Mouse (Mus musculus): ENCODE measurements around the gene Ngfr. TPM values are rescaled to one million over a fixed set of nuclear protein-coding genes. Genes with fewer than 3 reads are reported as not detected.

Gene Ngfr
- polyA plus RNA-seq, 3 experiments from 2014 or later = not detected

- no peak for ATAC-seq
Measured at GRCm38 (mm10) chr11:95563849-95564248, 23.7 kb downstream of the Ngfr start.

GRCm38 (mm10) chr11:95560773-95561172 is 26.8 kb downstream of the Ngfr start:
- no peak for ATAC-seq

- no peak for ATAC-seq
Measured at GRCm38 (mm10) chr11:95559761-95560160, 27.8 kb downstream of the Ngfr start.

- no peak for ATAC-seq
Measured at GRCm38 (mm10) chr11:95557719-95558118, 29.8 kb downstream of the Ngfr start.

GRCm38 (mm10) chr11:95557032-95557431 is 30.5 kb downstream of the Ngfr start:
- ATAC-seq = no peak

GRCm38 (mm10) chr11:95555279-95555678 is 32.3 kb downstream of the Ngfr start:
- ATAC-seq = no peak

- ATAC-seq = no peak
Measured at GRCm38 (mm10) chr11:95550301-95551021, 37.1 kb downstream of the Ngfr start.

- ATAC-seq = no peak
Measured at GRCm38 (mm10) chr11:95546021-95546782, 41.3 kb downstream of the Ngfr start.

GRCm38 (mm10) chr11:95544546-95545327 is 42.8 kb downstream of the Ngfr start:
- no peak for ATAC-seq

GRCm38 (mm10) chr11:95540637-95541385 is 46.7 kb downstream of the Ngfr start:
- no peak for ATAC-seq

- ATAC-seq = no peak
Measured at GRCm38 (mm10) chr11:95538378-95539104, 49.0 kb downstream of the Ngfr start.

GRCm38 (mm10) chr11:95533484-95534160 is 53.9 kb downstream of the Ngfr start:
- ATAC-seq = no peak

- ATAC-seq = no peak
Measured at GRCm38 (mm10) chr11:95532353-95533072, 55.0 kb downstream of the Ngfr start.

GRCm38 (mm10) chr11:95528231-95528630 is 59.3 kb downstream of the Ngfr start:
- ATAC-seq = no peak

- no peak for ATAC-seq
Measured at GRCm38 (mm10) chr11:95527307-95527706, 60.2 kb downstream of the Ngfr start.

GRCm38 (mm10) chr11:95521563-95521962 is 66.0 kb downstream of the Ngfr start:
- ATAC-seq = peak; percentile 19

GRCm38 (mm10) chr11:95520456-95521072 is 67.0 kb downstream of the Ngfr start:
- ATAC-seq = peak; percentile 90

- ATAC-seq = no peak
Measured at GRCm38 (mm10) chr11:95519996-95520395, 67.5 kb downstream of the Ngfr start.

- ATAC-seq = no peak
Measured at GRCm38 (mm10) chr11:95519299-95519698, 68.2 kb downstream of the Ngfr start.

Measured in inflammation-experienced regulatory T-cells, adult 6 months (primary cell).